9 mouse cellular contexts compared by ENCODE assay signal in the genomic region with DNA sequence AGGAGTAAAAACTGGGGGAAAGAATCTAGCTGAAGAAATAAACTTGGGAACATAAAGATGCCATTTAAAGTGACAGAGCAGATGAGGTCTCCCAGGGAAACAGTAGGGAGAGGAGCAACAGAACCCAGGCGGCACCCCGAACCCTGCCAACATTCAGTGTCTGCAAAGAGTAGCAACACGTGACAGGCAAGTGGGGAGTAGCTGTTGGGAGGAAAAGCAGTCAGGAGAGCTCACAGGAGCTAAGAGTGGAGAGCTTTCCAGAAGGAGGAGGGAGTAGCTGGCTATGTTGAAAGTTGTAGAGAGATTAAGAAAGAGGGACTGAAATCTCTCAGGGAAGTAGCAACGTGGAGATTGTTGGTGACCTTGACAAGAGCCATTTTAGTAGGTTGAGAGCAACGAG. TPM values are rescaled to one million over a fixed set of nuclear protein-coding genes. Genes with fewer than 3 reads are reported as not detected.
A peak's percentile ranks its signal among the peaks of the same experiment; 100 is the strongest.
DNase-seq lines count a peak whose midpoint lies in the region.
"Had no signal": no experiment of that assay in that cellular context is flagged by ENCODE, and none has a peak within 500 bp of the region (broad histone marks: within the 10 kb centered on the region; RNA-seq: fewer than 3 reads in every experiment).

No protein-coding gene starts in this region.

- intact Hi-C loops in heart, postnatal 25 days (cut with DNase I), result no loop called here
- intact Hi-C loops in heart, postnatal 10 days (cut with DNase I), result no loop called here

- peak; percentile 95 for DNase-seq in heart, adult 11 months
- no peak for DNase-seq in heart, postnatal 25 days (ENCODE audit: low spot score)
- peak; percentile 37 to 56 for DNase-seq in right cerebral cortex, postnatal 10 days (ENCODE audit: low spot score in 2 of 2)
- DNase-seq in right cerebral cortex, postnatal 25 days, result no peak
- DNase-seq in heart, postnatal 10 days, result peak; percentile 43 to 51
- peak; percentile 69 for DNase-seq in testis, postnatal 14 days (ENCODE audit: low spot score)
- no peak for DNase-seq in urinary bladder, postnatal 25 days (ENCODE audit: low spot score)
- DNase-seq in cerebellum, adult 11 months, result no peak
- DNase-seq: embryo, embryonic 11 days had no signal

RNA-seq across cellular contexts. Expression of a gene that starts 35.9 kb away (rescaled TPM):
- 10 to 100 TPM in 1 of 2 experiments, 1 to 10 TPM in 1; 8.8 to 10.8 TPM for total RNA-seq in heart, postnatal 25 days (2021)
- total RNA-seq in heart, postnatal 10 days (2021), result 10 to 100 TPM; 12.5 to 17.6 TPM

Comparison
In these comparisons a context has a peak if more than half of its experiments do, and no peak if none do; other contexts are left out.
1. DNase-seq: peak in heart, adult 11 months (single experiment), right cerebral cortex, postnatal 10 days (2 of 2), heart, postnatal 10 days (2 of 2) and testis, postnatal 14 days (single experiment); none in heart, postnatal 25 days (single experiment), right cerebral cortex, postnatal 25 days (single experiment), urinary bladder, postnatal 25 days (single experiment) and cerebellum, adult 11 months (single experiment).